Mouse (Mus musculus): ENCODE results near the gene Col6a4.
A peak's percentile ranks its signal among the peaks of the same experiment; 100 is the strongest.

Col6a4 gene

DNA sequence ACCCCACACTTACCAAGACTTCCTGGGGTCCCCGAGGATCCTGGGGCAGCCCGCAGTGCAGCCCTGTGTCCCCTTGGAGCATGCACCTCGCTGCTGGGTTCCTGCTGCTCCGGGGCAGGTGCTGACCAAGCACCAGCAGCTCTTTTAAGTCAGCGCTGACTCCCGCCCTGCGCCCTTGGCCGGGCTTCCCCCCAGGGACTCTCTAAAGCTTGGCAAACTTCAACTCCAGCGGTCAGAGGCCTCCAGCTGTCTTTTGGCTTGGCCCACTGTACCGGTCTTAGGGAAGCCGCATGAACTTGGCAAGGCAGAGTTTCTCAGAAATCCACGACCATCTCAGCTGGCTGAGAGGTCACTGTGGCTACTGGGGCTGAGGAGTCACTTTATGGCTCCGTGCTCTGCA, 136.1 kb downstream of the Col6a4 start, which contains the start of gene Col6a5:
Gene Col6a5, minus strand, starts transcription at position 111 of the 400 bp plus-strand sequence.
- peak; percentile 64 to 69 for DNase-seq (ENCODE audit: low spot score in 2 of 2)

- no peak for DNase-seq (ENCODE audit: low spot score in 2 of 2)
Measured at GRCm38 (mm10) chr9:105959116-105959515, 137.5 kb downstream of the Col6a4 start.

GRCm38 (mm10) chr9:105949755-105950154, 146.8 kb downstream of the Col6a4 start:
- DNase-seq (ENCODE audit: low spot score in 2 of 2) = no peak

- no peak for DNase-seq (ENCODE audit: low spot score in 2 of 2)
Measured at GRCm38 (mm10) chr9:105947577-105947976, 149.0 kb downstream of the Col6a4 start.

Data from heart, adult 9 months (tissue).